Mouse (Mus musculus) spleen, postnatal 10 days (tissue): ENCODE measurements at regions not wholly inside any gene's neighbourhood (a gene's known extent, or its start where the extent isn't known, plus 50 kb on each side); places are given as distances from the start of the nearest gene placed in this dataset.

Experiments used
- DNase-seq, 2 experiments: peaks; one replicate each; pipeline ENCODE4 v3.0.0; 2021 to 2022; ENCODE audit warnings: low spot score in 2 of 2

GRCm38 (mm10) chr8:25463532-25463931, 639.4 kb upstream of the Adam5 start:
- no peak for DNase-seq

GRCm38 (mm10) chr8:25462492-25462891, 638.3 kb upstream of the Adam5 start:
- no peak for DNase-seq

- DNase-seq, result no peak
Observed at GRCm38 (mm10) chr8:25455644-25456043, 631.5 kb upstream of the Adam5 start.

DNA sequence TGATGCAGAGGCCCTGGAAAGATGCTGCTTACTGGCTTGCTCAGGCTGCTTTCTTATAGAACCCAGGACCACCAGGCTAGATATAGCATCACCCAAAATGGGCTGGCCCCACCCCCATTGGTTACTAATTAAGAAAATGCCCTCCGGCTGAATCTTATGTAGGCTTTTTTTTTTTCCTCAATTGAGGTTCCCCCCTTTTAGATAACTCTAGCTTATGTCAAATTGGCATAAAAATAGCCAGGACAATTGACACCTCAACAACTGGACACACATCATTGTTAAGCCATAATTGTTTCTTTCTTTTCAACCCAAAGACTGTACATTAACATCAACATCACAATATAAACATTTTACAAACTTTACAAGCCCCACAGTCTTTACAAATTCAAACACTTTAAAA, 630.8 kb upstream of the Adam5 start:
- no peak for DNase-seq

- DNase-seq, result no peak
Observed at GRCm38 (mm10) chr8:25453826-25454225, 629.7 kb upstream of the Adam5 start.

DNA sequence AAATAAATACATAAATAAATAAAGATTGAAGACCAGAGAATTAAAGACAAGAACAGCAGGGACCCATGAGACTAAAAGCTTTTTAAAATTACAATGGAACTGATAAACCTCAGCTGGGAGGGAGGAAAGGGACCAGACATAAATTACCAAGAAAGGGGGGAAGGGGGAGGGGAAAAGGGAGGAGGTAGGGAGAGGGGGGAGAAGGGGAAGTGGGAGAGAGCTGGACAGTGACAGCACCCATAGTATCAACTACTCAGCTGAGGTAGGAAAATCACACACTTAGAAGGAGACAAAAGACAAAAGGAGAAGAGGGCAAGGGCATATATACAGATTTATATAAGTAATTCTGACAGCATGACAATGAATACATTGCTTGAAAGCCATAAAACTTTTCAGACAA, 626.4 kb upstream of the Adam5 start:
- no peak for DNase-seq

DNA sequence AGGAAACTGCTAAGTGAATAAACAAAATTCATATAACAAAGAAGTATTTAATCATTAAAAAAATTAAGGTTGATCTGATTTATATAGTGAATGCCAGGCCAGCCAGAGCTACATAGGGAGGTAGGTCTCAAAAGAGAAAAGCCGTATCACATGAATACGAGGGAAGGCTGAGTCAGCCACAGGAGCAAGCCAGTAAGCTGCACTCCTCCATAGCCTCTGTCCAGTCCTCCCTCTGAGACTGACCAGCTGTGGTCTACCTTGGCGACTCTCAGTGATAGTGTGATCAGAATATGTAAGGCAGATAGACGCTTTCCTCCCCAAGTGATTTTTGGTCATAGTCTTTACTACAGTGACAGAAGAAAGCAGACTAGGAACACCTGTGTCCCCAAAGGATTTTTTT, 625.4 kb upstream of the Adam5 start:
- no peak for DNase-seq

- DNase-seq, result no peak
Observed at GRCm38 (mm10) chr8:25447900-25448299, 623.7 kb upstream of the Adam5 start.

- no peak for DNase-seq
Observed at GRCm38 (mm10) chr8:25445968-25446367, 621.8 kb upstream of the Adam5 start.

DNA sequence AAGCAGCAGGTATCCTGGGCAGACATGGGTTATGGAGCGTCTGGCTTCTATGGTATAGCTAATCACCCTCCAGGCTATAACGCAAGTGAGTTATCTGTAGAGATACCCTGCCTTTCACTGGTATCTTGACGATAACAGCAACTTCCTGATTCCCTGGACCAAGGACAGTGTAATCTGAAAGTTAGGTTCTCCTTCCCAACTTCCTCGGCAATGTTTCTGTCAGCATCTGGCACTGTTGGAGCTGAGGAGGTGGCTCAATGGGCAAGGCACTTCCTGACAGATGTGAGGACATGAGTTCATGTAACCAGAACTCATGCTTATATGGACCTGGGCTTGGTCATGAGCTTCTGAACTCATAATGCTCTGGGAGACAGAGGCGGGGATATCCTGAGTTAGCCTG, 620.9 kb upstream of the Adam5 start:
- DNase-seq, result no peak

DNA sequence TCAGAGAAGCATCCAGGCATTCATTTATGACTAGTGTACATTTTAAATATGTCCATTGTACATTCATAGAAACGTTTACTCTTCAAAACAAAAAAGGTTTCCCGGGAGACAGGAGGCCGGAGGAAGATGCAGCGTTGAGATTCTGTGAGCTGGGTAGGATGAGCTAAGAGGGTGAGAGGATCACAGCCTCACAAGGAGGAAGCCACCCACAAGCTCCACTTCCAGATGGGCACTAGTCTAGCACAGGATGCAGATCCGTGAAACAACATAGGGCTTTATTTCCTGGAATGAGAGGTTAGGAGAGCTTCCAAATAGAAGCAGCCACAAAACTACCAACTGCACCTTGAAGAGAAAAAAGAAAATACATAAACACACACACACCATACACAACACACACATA, 619.4 kb upstream of the Adam5 start:
- no peak for DNase-seq

DNA sequence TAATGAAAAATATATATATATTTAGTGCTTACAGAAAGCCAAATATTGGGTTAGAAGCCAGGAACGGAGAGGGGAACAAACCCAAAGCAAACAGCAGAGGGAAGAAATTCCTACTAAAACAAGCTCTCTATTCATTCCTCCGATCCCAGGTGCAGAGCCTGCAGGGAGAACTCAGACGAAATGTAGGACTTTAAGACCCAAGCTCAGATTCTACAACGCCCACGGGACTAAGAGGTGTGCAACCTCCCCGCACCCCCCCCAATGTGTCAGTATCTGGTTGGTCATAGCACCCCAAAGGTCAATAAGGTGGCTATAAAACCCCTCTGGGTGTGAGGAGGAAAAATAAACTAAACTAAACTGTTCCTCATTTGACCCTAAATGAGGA, 616.9 kb upstream of the Adam5 start:
- DNase-seq, result no peak

GRCm38 (mm10) chr8:25440391-25441056, 616.4 kb upstream of the Adam5 start:
- DNase-seq, result no peak

GRCm38 (mm10) chr8:25439971-25440370, 615.8 kb upstream of the Adam5 start:
- DNase-seq, result peak in 1 of 2 experiments; percentile 22

- no peak for DNase-seq
Observed at GRCm38 (mm10) chr8:25438021-25438620, 614.0 kb upstream of the Adam5 start.

- no peak for DNase-seq
Observed at GRCm38 (mm10) chr8:25437178-25437577, 613.0 kb upstream of the Adam5 start.

GRCm38 (mm10) chr8:25430552-25430951, 606.4 kb upstream of the Adam5 start:
- DNase-seq, result no peak

GRCm38 (mm10) chr8:25429846-25430482, 605.8 kb upstream of the Adam5 start:
- DNase-seq, result no peak

DNA sequence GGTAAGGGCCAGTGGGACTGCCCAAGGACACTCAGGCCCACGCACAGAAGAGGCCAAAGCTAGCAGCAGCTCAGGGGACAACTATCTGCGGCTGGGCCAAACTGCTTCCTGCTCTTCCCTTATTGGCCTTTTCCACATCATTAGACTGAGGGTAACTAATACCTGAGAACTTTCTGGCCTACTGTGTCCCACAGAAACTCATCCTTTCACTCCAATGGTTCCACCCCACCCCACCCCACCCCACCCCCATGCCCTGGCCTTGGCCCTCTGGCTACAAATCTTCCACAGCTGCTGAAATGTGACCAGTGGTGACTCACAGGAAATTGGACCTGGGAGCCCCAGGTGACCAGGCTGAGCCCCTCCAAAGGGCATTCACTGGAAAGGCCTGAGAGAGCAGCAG, 604.6 kb upstream of the Adam5 start:
- no peak for DNase-seq

GRCm38 (mm10) chr8:25426207-25426606, 602.0 kb upstream of the Adam5 start:
- no peak for DNase-seq

DNA sequence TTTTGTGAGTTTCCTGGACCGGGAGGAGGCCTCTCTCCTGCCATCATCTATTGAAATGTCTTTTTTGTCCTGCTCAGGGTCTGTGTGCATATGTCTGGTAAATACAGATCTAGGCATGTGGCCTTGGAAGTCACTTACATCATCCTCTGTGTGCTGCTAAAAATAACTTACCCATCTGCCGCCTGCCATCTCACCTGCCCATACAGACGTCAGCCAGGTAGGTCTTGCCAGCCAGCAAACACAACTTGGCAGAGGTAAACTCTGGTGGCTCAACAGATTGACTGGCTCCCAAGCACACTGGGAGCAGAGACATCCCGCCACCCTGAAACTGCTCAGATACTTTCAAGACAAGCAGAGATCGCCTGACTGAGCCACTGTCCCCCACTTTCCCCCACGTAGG, 597.3 kb upstream of the Adam5 start:
- DNase-seq, result no peak

- no peak for DNase-seq
Observed at GRCm38 (mm10) chr8:25410536-25410935, 586.4 kb upstream of the Adam5 start.

DNA sequence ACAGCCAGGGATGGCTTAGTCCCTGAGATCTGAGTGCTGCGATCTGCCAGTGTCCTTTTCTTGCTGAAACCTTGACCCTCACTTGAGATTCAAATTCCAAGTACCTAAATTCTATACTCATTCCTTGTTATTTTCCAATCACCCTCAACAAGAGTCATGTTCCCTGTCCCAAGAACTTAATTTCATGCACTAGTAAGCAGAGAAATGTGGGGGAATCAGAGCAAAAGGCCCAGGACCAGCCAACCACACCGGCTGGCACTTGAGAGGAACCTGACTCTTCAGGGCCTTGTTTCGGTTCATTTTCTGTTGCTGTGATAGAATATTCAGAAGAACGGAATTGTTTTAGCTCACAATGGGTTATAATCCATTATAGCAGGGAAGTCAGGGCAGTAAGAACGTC, 583.7 kb upstream of the Adam5 start:
- DNase-seq, result no peak
